Mouse (Mus musculus) embryonic facial prominence, embryonic 14.5 days (tissue): ENCODE measurements at regions not wholly inside any gene's neighbourhood (a gene's known extent, or its start where the extent isn't known, plus 50 kb on each side); places are given as distances from the start of the nearest gene placed in this dataset.
A peak's percentile ranks its signal among the peaks of the same experiment; 100 is the strongest.

Experiments used
- ATAC-seq: fragments of 200-750 bp; cut with Nextera tagmentation; 2 replicates; pipeline ENCODE4 v1.8.0; 2017; ENCODE audit warnings: low read depth, moderate number of reproducible peaks, moderate TSS enrichment
- DNase-seq: peaks from one replicate; pipeline ENCODE4 v3.0.0-alpha.2; 2015; ENCODE audit warnings: low spot score
- H3K27ac ChIP-seq: fragments of 300-500 bp; sonication (generic); replicated peaks from 2 replicates; pipeline ENCODE4 v1.5.1; 2014; ENCODE audit warnings: low read depth, mild to moderate bottlenecking, low read length, moderate library complexity
- H3K27me3 ChIP-seq: fragments of 300-500 bp; sonication (generic); replicated peaks from 2 replicates; pipeline ENCODE4 v1.6.1; 2014; ENCODE audit warnings: low read length; ENCODE audit not compliant: control insufficient read depth, insufficient read depth
- H3K36me3 ChIP-seq: fragments of 300-500 bp; sonication (generic); 2 replicates; pipeline ENCODE4 v1.6.1; 2014; ENCODE audit warnings: low read length, mixed read lengths; ENCODE audit not compliant: control insufficient read depth, insufficient read depth
- H3K4me1 ChIP-seq: fragments of 300-500 bp; sonication (generic); 2 replicates; pipeline ENCODE4 v1.6.1; 2014; ENCODE audit warnings: antibody characterized with exemption, low read length; ENCODE audit not compliant: control insufficient read depth, insufficient read depth
- H3K4me2 ChIP-seq: fragments of 300-500 bp; sonication (generic); 2 replicates; pipeline ENCODE4 v1.6.1; 2014; ENCODE audit warnings: low read depth, mild to moderate bottlenecking, low read length, moderate library complexity, mixed read lengths
- H3K4me3 ChIP-seq: fragments of 300-500 bp; sonication (generic); 2 replicates; pipeline ENCODE4 v1.5.1; 2014; ENCODE audit warnings: low read depth, mild to moderate bottlenecking, low read length
- H3K9ac ChIP-seq: fragments of 300-500 bp; sonication (generic); 2 replicates; pipeline ENCODE4 v1.6.1; 2014; ENCODE audit warnings: low read depth, mild to moderate bottlenecking, low read length, moderate library complexity, mixed read lengths
- H3K9me3 ChIP-seq: fragments of 300-500 bp; sonication (generic); 2 replicates; pipeline ENCODE4 v1.6.1; 2016; ENCODE audit warnings: low read length; ENCODE audit not compliant: control insufficient read depth
- WGBS: fragments of 180-500 bp; shearing (Covaris S2); extraction: QIAGEN DNeasy Blood & Tissue Kit; methylation state at CpG from one replicate; pipeline ENCODE4 v1.1.7; 2014; 5-methylcytosine and 5-hydroxymethylcytosine counted together

- Histone ChIP-seq H3K4me3 (no peak overlapping the region), H3K4me1 (no peaks in the 10 kb centered on the region), H3K9ac (no peak overlapping the region), H3K36me3 (no peaks in the 10 kb centered on the region), H3K27me3 (no peaks in the 10 kb centered on the region), H3K4me2 (no peak overlapping the region), H3K9me3 (no peaks in the 10 kb centered on the region), H3K27ac (no peak overlapping the region)
- ATAC-seq (no peak), DNase-seq (no peak)
- WGBS: 89% methylated on average over 5 of the region's 5 CpGs
Observed at GRCm38 (mm10) chr2:64536032-64536431, 438.2 kb upstream of the Fign start.

- no peak overlapping the region for H3K9ac ChIP-seq
- no peak overlapping the region for H3K4me3 ChIP-seq
- no peaks in the 10 kb centered on the region for H3K9me3 ChIP-seq
- H3K27ac ChIP-seq: no peak overlapping the region
- no peaks in the 10 kb centered on the region for H3K27me3 ChIP-seq
- H3K4me2 ChIP-seq: no peak overlapping the region
- WGBS: 53% methylated on average over 5 of the region's 5 CpGs
- DNase-seq (peak; percentile 45), ATAC-seq (peak; percentile 55; the same call in 1 of the 2 replicates)
- H3K4me1 ChIP-seq: no peaks in the 10 kb centered on the region
- H3K36me3 ChIP-seq: no peaks in the 10 kb centered on the region
Observed at GRCm38 (mm10) chr2:64535351-64535851, 437.6 kb upstream of the Fign start.

GRCm38 (mm10) chr2:64534869-64535268 lies 437.0 kb upstream of the Fign start:
- DNase-seq: peak; percentile 43
- no peaks in the 10 kb centered on the region for H3K9me3 ChIP-seq
- ATAC-seq: no peak
- 71% methylated on average over 13 of the region's 13 CpGs for WGBS
- no peak overlapping the region for H3K4me3 ChIP-seq
- no peak overlapping the region for H3K27ac ChIP-seq
- H3K4me2 ChIP-seq: peak overlapping the region; percentile 6; the same call in 1 of the 2 replicates
- H3K27me3 ChIP-seq: no peaks in the 10 kb centered on the region
- H3K4me1 ChIP-seq: no peaks in the 10 kb centered on the region
- no peaks in the 10 kb centered on the region for H3K36me3 ChIP-seq
- H3K9ac ChIP-seq: no peak overlapping the region

GRCm38 (mm10) chr2:64534344-64534743 lies 436.5 kb upstream of the Fign start:
- H3K27me3 ChIP-seq: no peaks in the 10 kb centered on the region
- H3K36me3 ChIP-seq: no peaks in the 10 kb centered on the region
- DNase-seq (no peak), ATAC-seq (no peak)
- 0 out of 2 replicates have a peak overlapping the region, but pooled peaks have one; percentile 6 for H3K4me2 ChIP-seq
- H3K9me3 ChIP-seq: no peaks in the 10 kb centered on the region
- H3K4me3 ChIP-seq: no peak overlapping the region
- no peak overlapping the region for H3K9ac ChIP-seq
- no peak overlapping the region for H3K27ac ChIP-seq
- H3K4me1 ChIP-seq: no peaks in the 10 kb centered on the region
- 54% methylated on average over 2 of the region's 2 CpGs for WGBS

- Histone ChIP-seq H3K4me3 (no peak overlapping the region), H3K4me1 (no peaks in the 10 kb centered on the region), H3K27ac (no peak overlapping the region), H3K36me3 (no peaks in the 10 kb centered on the region), H3K9me3 (no peaks in the 10 kb centered on the region), H3K9ac (no peak overlapping the region), H3K27me3 (no peaks in the 10 kb centered on the region), H3K4me2 (no peak overlapping the region)
- DNase-seq (no peak), ATAC-seq (no peak)
- WGBS: 54% methylated on average over 3 of the region's 3 CpGs
Observed at GRCm38 (mm10) chr2:64522722-64523121, 424.9 kb upstream of the Fign start.

- WGBS: 49% methylated on average over 3 of the region's 3 CpGs
- no peak for ATAC-seq
Observed at GRCm38 (mm10) chr2:64522233-64522632, 424.4 kb upstream of the Fign start.

GRCm38 (mm10) chr2:64495725-64496124 lies 397.9 kb upstream of the Fign start:
- no peak for ATAC-seq
- Histone ChIP-seq H3K9ac (no peak overlapping the region), H3K27me3 (no peaks in the 10 kb centered on the region), H3K4me2 (no peak overlapping the region), H3K36me3 (no peaks in the 10 kb centered on the region), H3K9me3 (peaks cover 5% of the 10 kb centered on the region; the same call in 1 of the 2 replicates), H3K4me1 (0 out of 2 replicates have a peak, but pooled peaks cover 2% of the 10 kb centered on the region), H3K4me3 (no peak overlapping the region), H3K27ac (no peak overlapping the region)
- peak; percentile 78 for DNase-seq

More at GRCm38 (mm10) chr2:64522233-64522632, 424.4 kb upstream of the Fign start:
- H3K4me1 ChIP-seq: no peaks in the 10 kb centered on the region
- H3K36me3 ChIP-seq: no peaks in the 10 kb centered on the region
- H3K9ac ChIP-seq: no peak overlapping the region
- DNase-seq: no peak
- H3K9me3 ChIP-seq: no peaks in the 10 kb centered on the region
- H3K27me3 ChIP-seq: no peaks in the 10 kb centered on the region
- no peak overlapping the region for H3K27ac ChIP-seq
- no peak overlapping the region for H3K4me3 ChIP-seq
- H3K4me2 ChIP-seq: no peak overlapping the region

- H3K9ac ChIP-seq: no peak overlapping the region
- DNase-seq: no peak
- no peak overlapping the region for H3K4me3 ChIP-seq
- no peaks in the 10 kb centered on the region for H3K4me1 ChIP-seq
- H3K4me2 ChIP-seq: no peak overlapping the region
- no peaks in the 10 kb centered on the region for H3K9me3 ChIP-seq
- H3K27ac ChIP-seq: no peak overlapping the region
- H3K27me3 ChIP-seq: no peaks in the 10 kb centered on the region
- no peaks in the 10 kb centered on the region for H3K36me3 ChIP-seq
- no peak for ATAC-seq
- WGBS: 86% methylated on average over 12 of the region's 12 CpGs
Observed at GRCm38 (mm10) chr2:64466412-64466970, 368.7 kb upstream of the Fign start.

- DNase-seq (peak; percentile 77), ATAC-seq (peak; percentile 63)
- H3K27ac ChIP-seq: no peak overlapping the region
- no peaks in the 10 kb centered on the region for H3K4me1 ChIP-seq
- H3K36me3 ChIP-seq: no peaks in the 10 kb centered on the region
- H3K4me2 ChIP-seq: no peak overlapping the region
- H3K27me3 ChIP-seq: no peaks in the 10 kb centered on the region
- no peaks in the 10 kb centered on the region for H3K9me3 ChIP-seq
- H3K9ac ChIP-seq: no peak overlapping the region
- WGBS: 57% methylated on average over 8 of the region's 8 CpGs
- no peak overlapping the region for H3K4me3 ChIP-seq
Observed at GRCm38 (mm10) chr2:64462466-64463114, 364.8 kb upstream of the Fign start.
